Mouse (Mus musculus) testis, adult 2 months (tissue): ENCODE measurements around the gene Akt2.

Experiments
- CTCF ChIP-seq: fragments of 200-500 bp; IDR thresholded peaks from 2 replicates; pipeline ENCODE4 v1.5.1; 2012; ENCODE audit warnings: low read depth, mild to moderate bottlenecking, inconsistent platforms, low read length, moderate library complexity; ENCODE audit not compliant: control insufficient read depth, insufficient read depth, insufficient replicate concordance
- POLR2A ChIP-seq: fragments of 200-500 bp; IDR thresholded peaks from 2 replicates; pipeline ENCODE4 v1.6.1; 2012; ENCODE audit warnings: low read depth, mild to moderate bottlenecking, inconsistent platforms, low read length, moderate library complexity; ENCODE audit not compliant: control insufficient read depth

DNA sequence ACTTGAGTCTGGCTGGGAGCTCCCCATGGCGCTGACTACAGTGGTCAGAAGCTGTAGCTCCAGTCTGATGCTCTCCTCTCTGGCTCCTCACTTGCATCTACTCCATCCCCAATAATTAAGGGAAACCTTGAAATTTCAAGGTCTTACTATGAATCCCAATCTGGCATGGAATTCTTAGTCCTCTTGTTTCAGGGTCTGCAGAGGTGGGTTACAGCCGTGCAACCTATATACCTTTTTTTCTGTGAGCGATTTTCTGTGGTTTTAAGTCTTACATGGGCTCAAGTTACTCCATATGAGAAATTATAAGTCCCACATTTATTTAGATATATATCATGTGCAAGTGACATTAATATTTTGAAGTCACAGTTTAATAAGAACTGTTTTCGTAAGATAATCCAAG, 1.3 kb upstream of the Akt2 start:
- no peak for TF ChIP-seq CTCF
- TF ChIP-seq POLR2A = no peak
